ENCODE assay signal across 15 mouse cellular contexts in the genomic region with DNA sequence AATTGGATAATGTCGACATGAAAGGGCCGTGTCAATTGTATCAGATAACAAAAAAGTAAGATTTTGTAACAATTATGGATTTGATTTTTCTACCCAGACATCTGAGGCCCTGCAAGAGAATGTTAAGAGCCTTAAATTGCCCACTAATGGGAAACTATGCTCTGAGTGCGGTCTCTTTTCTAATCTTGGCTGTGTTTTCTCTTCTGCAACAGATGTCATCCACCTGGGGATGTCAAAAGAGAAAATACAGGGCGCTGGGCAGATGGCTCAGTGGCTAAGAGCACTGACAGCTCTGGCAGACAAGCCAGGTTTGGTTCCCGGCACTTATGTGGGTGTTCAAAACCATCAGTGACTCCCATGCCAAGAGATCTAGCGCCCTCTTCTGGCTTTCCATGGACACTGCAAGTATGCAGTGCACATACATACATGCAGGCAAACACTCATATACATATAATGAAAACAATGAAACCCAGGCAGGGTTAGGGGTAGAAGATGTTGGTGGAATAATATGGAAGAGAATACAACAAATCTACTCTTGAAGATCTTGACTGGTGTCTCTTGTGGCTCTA. TPM values are rescaled to one million over a fixed set of nuclear protein-coding genes. Genes with fewer than 3 reads are reported as not detected.
DNase-seq lines count a peak whose midpoint lies in the region; ATAC-seq and TF ChIP-seq lines count a peak whose summit lies in the region.
"Had no signal": no experiment of that assay in that cellular context is flagged by ENCODE, and none has a peak within 500 bp of the region (broad histone marks: within the 10 kb centered on the region; RNA-seq: fewer than 3 reads in every experiment).

No protein-coding gene starts in this region.

- peak overlapping the region; percentile 77; the same call in 1 of the 2 replicates for H3K27ac ChIP-seq in heart, embryonic 11.5 days (ENCODE audit: low read depth, low read length)
- H3K27ac ChIP-seq in lung, embryonic 14.5 days (ENCODE audit: low read depth), result peak overlapping the region; percentile 90
- H3K27ac ChIP-seq in MEL (ENCODE audit: control insufficient read depth, low read depth, low read length), result no peak overlapping the region
- H3K27ac ChIP-seq in liver, embryonic 12.5 days, result peak overlapping the region; percentile 60; the same call in 1 of the 2 replicates
- H3K27ac ChIP-seq: forebrain, embryonic 10.5 days; hindbrain, embryonic 15.5 days had no signal

- H3K4me2 ChIP-seq in heart, embryonic 11.5 days, result no peak overlapping the region
- H3K4me2 ChIP-seq in lung, embryonic 14.5 days, result no peak overlapping the region
- peak overlapping the region; percentile 32; the same call in 1 of the 2 replicates for H3K4me2 ChIP-seq in liver, embryonic 12.5 days
- H3K4me2 ChIP-seq: hindbrain, embryonic 15.5 days; limb, embryonic 13.5 days had no signal

- no peaks in the 10 kb centered on the region for H3K27me3 ChIP-seq in heart, embryonic 11.5 days (ENCODE audit: control insufficient read depth, insufficient read depth, low read length)
- no peaks in the 10 kb centered on the region for H3K27me3 ChIP-seq in lung, embryonic 14.5 days (ENCODE audit: insufficient read depth, low read length)
- H3K27me3 ChIP-seq in MEL (ENCODE audit: control insufficient read depth in 1 of 2, insufficient read depth in 2 of 2, low read length in 2 of 2), result no peaks in the 10 kb centered on the region
- 0 out of 2 replicates have a peak, but pooled peaks cover 4% of the 10 kb centered on the region for H3K27me3 ChIP-seq in liver, embryonic 12.5 days (replicated peaks)
- H3K27me3 ChIP-seq: hindbrain, embryonic 15.5 days; limb, embryonic 13.5 days had no signal

- DNase-seq in heart, adult 8-10 months (ENCODE audit: low spot score), result no peak
- DNase-seq in lung, embryonic 14.5 days, result peak; percentile 58
- no peak for DNase-seq in lung, postnatal 36 days
- DNase-seq in MEL (ENCODE audit: low read depth, low spot score), result peak; percentile 52
- DNase-seq in left cerebral cortex, postnatal 14 days (ENCODE audit: low spot score in 2 of 2), result no peak
- DNase-seq in B cell, adult 2 months, result no peak
- DNase-seq: midbrain, embryonic 14.5 days had no signal

- TF ChIP-seq EP300 in MEL (IDR thresholded peaks at IDR 0.05; ENCODE audit: low read depth in 1 of 2, low read length in 2 of 2), result no peak

- TF ChIP-seq RAD21 in MEL (IDR thresholded peaks at IDR 0.05; ENCODE audit: low read depth, low read length), result peak; percentile 18

- no peaks in the 10 kb centered on the region for H3K36me3 ChIP-seq in heart, embryonic 11.5 days (ENCODE audit: control insufficient read depth, insufficient read depth, low read length)
- no peaks in the 10 kb centered on the region for H3K36me3 ChIP-seq in lung, embryonic 14.5 days (ENCODE audit: insufficient read depth)
- H3K36me3 ChIP-seq in MEL (ENCODE audit: control insufficient read depth in 1 of 2, insufficient read depth in 2 of 2, low read length in 2 of 2), result peaks cover 0 to 4% of the 10 kb centered on the region in 2 experiments; a peak in 1 of 4 replicates
- H3K36me3 ChIP-seq in liver, embryonic 12.5 days, result no peaks in the 10 kb centered on the region
- H3K36me3 ChIP-seq: forebrain, embryonic 10.5 days; hindbrain, embryonic 15.5 days; limb, embryonic 13.5 days had no signal

- WGBS in heart, embryonic 11.5 days (ENCODE audit: insufficient replicate concordance), result 46% methylated on average over 6 of the region's 6 CpGs
- 11% methylated on average over 6 of the region's 6 CpGs for WGBS in lung, embryonic 14.5 days
- 50% methylated on average over 6 of the region's 6 CpGs for WGBS in liver, embryonic 12.5 days (ENCODE audit: insufficient replicate concordance)

- H3K9me3 ChIP-seq in heart, embryonic 11.5 days (replicated peaks; ENCODE audit: control insufficient read depth, low read length), result no peaks in the 10 kb centered on the region
- H3K9me3 ChIP-seq in lung, embryonic 14.5 days (ENCODE audit: low read depth, low read length), result 0 out of 2 replicates have a peak, but pooled peaks cover 3% of the 10 kb centered on the region
- no peaks in the 10 kb centered on the region for H3K9me3 ChIP-seq in MEL (replicated peaks; ENCODE audit: insufficient read depth, low read length)
- 0 out of 2 replicates have a peak, but pooled peaks cover 6% of the 10 kb centered on the region for H3K9me3 ChIP-seq in liver, embryonic 12.5 days (replicated peaks)
- H3K9me3 ChIP-seq: hindbrain, embryonic 15.5 days had no signal

- TF ChIP-seq POLR2A in MEL (IDR thresholded peaks at IDR 0.05; ENCODE audit: control insufficient read depth in 1 of 2, insufficient read depth in 1 of 2, low read depth in 1 of 2, low read length in 2 of 2, poor library complexity in 1 of 2), result no peak

- no peak overlapping the region for H3K9ac ChIP-seq in heart, embryonic 11.5 days (ENCODE audit: low read depth, low read length)
- no peak overlapping the region for H3K9ac ChIP-seq in lung, embryonic 14.5 days
- H3K9ac ChIP-seq in MEL (ENCODE audit: control insufficient read depth, low read depth, low read length, poor library complexity, severe bottlenecking), result no peak overlapping the region
- H3K9ac ChIP-seq in liver, embryonic 12.5 days, result no peak overlapping the region
- H3K9ac ChIP-seq: hindbrain, embryonic 15.5 days; limb, embryonic 13.5 days had no signal

- H3K79me2 ChIP-seq in MEL (ENCODE audit: control insufficient read depth, insufficient read depth, low read length, poor library complexity), result no peaks in the 10 kb centered on the region

- TF ChIP-seq CTCF in lung, embryonic 14.5 days (IDR thresholded peaks at IDR 0.05; ENCODE audit: low read depth), result peak; percentile 60
- TF ChIP-seq CTCF in MEL (IDR thresholded peaks at IDR 0.05 in 2 of 3, conservative IDR thresholded peaks at IDR 0.05 in 1 of 3; ENCODE audit: control insufficient read depth in 1 of 3, insufficient read depth in 1 of 3, low read depth in 2 of 3, low read length in 3 of 3, poor library complexity in 1 of 3, severe bottlenecking in 1 of 3), result peak; percentile 46 to 70 (median 54)

- intact Hi-C loops in left cerebral cortex, postnatal 14 days (cut with DNase I), result no loop called here

- no peak overlapping the region for H3K4me3 ChIP-seq in heart, embryonic 11.5 days (ENCODE audit: low read depth, low read length)
- no peak overlapping the region for H3K4me3 ChIP-seq in lung, embryonic 14.5 days (ENCODE audit: low read depth, low read length)
- peak overlapping the region in 1 of 2 experiments; percentile 54; a peak in 3 of 4 replicates for H3K4me3 ChIP-seq in MEL (ENCODE audit: control insufficient read depth in 1 of 2, insufficient read depth in 1 of 2, low read depth in 2 of 2, low read length in 2 of 2)
- H3K4me3 ChIP-seq in liver, embryonic 12.5 days, result no peak overlapping the region
- H3K4me3 ChIP-seq: forebrain, embryonic 10.5 days; hindbrain, embryonic 15.5 days; limb, embryonic 13.5 days had no signal

- H3K4me1 ChIP-seq in heart, embryonic 11.5 days (ENCODE audit: control insufficient read depth, insufficient read depth, low read length), result peaks cover 21% of the 10 kb centered on the region
- peaks cover 28% of the 10 kb centered on the region for H3K4me1 ChIP-seq in lung, embryonic 14.5 days (ENCODE audit: insufficient read depth)
- H3K4me1 ChIP-seq in MEL (ENCODE audit: control insufficient read depth in 1 of 2, insufficient read depth in 2 of 2, low read length in 2 of 2), result peaks cover 3 to 5% of the 10 kb centered on the region in 2 experiments; a peak in 3 of 4 replicates
- H3K4me1 ChIP-seq in liver, embryonic 12.5 days, result peaks cover 11% of the 10 kb centered on the region; the same call in 1 of the 2 replicates
- H3K4me1 ChIP-seq: hindbrain, embryonic 15.5 days had no signal

- no peak for ATAC-seq in heart, embryonic 11.5 days (replicated peaks; ENCODE audit: insufficient number of reproducible peaks, low FRiP score, low TSS enrichment)
- peak; percentile 5; the same call in 1 of the 2 replicates for ATAC-seq in lung, embryonic 14.5 days (ENCODE audit: insufficient read depth)
- no peak for ATAC-seq in liver, embryonic 12.5 days

TF ChIP-seq in MEL, 35 proteins besides CTCF, POLR2A, EP300 and RAD21:
- TF ChIP-seq SMC3 (IDR thresholded peaks at IDR 0.05; ENCODE audit: low read depth, low read length) (peak; percentile 19; the same call in 1 of the 2 replicates), GABPA (IDR thresholded peaks at IDR 0.05; ENCODE audit: low read depth, low read length) (no peak), RCOR1 (IDR thresholded peaks at IDR 0.05; ENCODE audit: low read depth, low read length) (peak; percentile 7; the same call in 1 of the 2 replicates), POLR2AphosphoS2 (IDR thresholded peaks at IDR 0.05; ENCODE audit: low read length) (no peak)
TF ChIP-seq in MEL: peak in this region for 2.

RNA-seq across cellular contexts. Expression of gene Medag, which starts 19.0 kb away (rescaled TPM):
- polyA plus RNA-seq in heart, embryonic 11.5 days (2014; fragmentation: Nextera tagmentation; extraction: Ambion mirVana), result 0.75 and 0.96 TPM in 2 replicates
- 10 to 100 TPM in 3 of 4 experiments, 1 to 10 TPM in 1; 9.4 to 13.9 (median 11.5) TPM for total RNA-seq in heart, adult 8-10 months (2022)
- polyA plus RNA-seq in lung, embryonic 14.5 days (2014; fragmentation: Nextera tagmentation; extraction: Ambion mirVana), result 1.2 and 1.6 TPM in 2 replicates
- not detected in 2 replicates for total RNA-seq in MEL (2012; rRNA removed)
- not detected for polyA plus RNA-seq in MEL (2012; ENCODE audit: insufficient read depth in 1 of 2, insufficient read length in 2 of 2, low read depth in 1 of 2, low replicate concordance in 2 of 2, missing spikeins in 1 of 2)
- 0.35 and 0.57 TPM in 2 replicates for polyA plus RNA-seq in liver, embryonic 12.5 days (2016; fragmentation: Nextera tagmentation; extraction: Ambion mirVana)
- 1 to 10 TPM; 6.6 to 8.5 TPM for total RNA-seq in left cerebral cortex, postnatal 14 days (2021)
- total RNA-seq: common myeloid progenitor, adult 5-6 weeks; neutrophil, adult 5-6 weeks had no signal

RNA-seq across cellular contexts. Expression of gene Tex26, which starts 47.0 kb away (rescaled TPM):
- polyA plus RNA-seq in heart, embryonic 11.5 days (2014; fragmentation: Nextera tagmentation; extraction: Ambion mirVana), result 0.52 and 0.57 TPM in 2 replicates
- total RNA-seq in heart, adult 8-10 months (2022), result not detected
- 0.64 and 1.0 TPM in 2 replicates for polyA plus RNA-seq in lung, embryonic 14.5 days (2014; fragmentation: Nextera tagmentation; extraction: Ambion mirVana)
- total RNA-seq in MEL (2012; rRNA removed), result not detected in 2 replicates
- polyA plus RNA-seq in MEL (2012; ENCODE audit: insufficient read depth in 1 of 2, insufficient read length in 2 of 2, low read depth in 1 of 2, low replicate concordance in 2 of 2, missing spikeins in 1 of 2), result not detected
- 0.13 and 0.18 TPM in 2 replicates for polyA plus RNA-seq in liver, embryonic 12.5 days (2016; fragmentation: Nextera tagmentation; extraction: Ambion mirVana)
- not detected for total RNA-seq in left cerebral cortex, postnatal 14 days (2021)
- total RNA-seq: common myeloid progenitor, adult 5-6 weeks; neutrophil, adult 5-6 weeks had no signal
- polyA plus RNA-seq: large intestine, adult 2 months had no signal

Comparison
In these comparisons a context has a peak if more than half of its experiments do, and no peak if none do; other contexts are left out.
1. DNase-seq: peak in lung, embryonic 14.5 days (single experiment) and MEL (single experiment); none in heart, adult 8-10 months (single experiment), lung, postnatal 36 days (single experiment), left cerebral cortex, postnatal 14 days (0 of 2) and B cell, adult 2 months (0 of 2).